Mouse (Mus musculus) forebrain, postnatal 0 days (tissue): ENCODE results near the gene Ndufb5. TPM values are rescaled to one million over a fixed set of nuclear protein-coding genes. Genes with fewer than 3 reads are reported as not detected.
A peak's percentile ranks its signal among the peaks of the same experiment; 100 is the strongest.

Experiments used
- ATAC-seq: fragments of 200-750 bp; cut with Nextera tagmentation; 2 replicates; pipeline ENCODE4 v1.8.0; 2017; ENCODE audit warnings: mild to moderate bottlenecking, moderate library complexity
- DNase-seq: peaks from one replicate; pipeline ENCODE4 v3.0.0-alpha.2; 2015
- H3K27ac ChIP-seq: fragments of 300-500 bp; sonication (generic); 2 replicates; pipeline ENCODE4 v1.5.1; 2014; ENCODE audit warnings: low read depth, mild to moderate bottlenecking, antibody characterized with exemption, low read length, moderate library complexity, mixed read lengths
- H3K27me3 ChIP-seq: fragments of 300-500 bp; sonication (generic); 2 replicates; pipeline ENCODE4 v1.6.1; 2014; ENCODE audit warnings: mild to moderate bottlenecking, low read length, mixed read lengths; ENCODE audit not compliant: insufficient read depth
- H3K36me3 ChIP-seq: fragments of 300-500 bp; sonication (generic); 2 replicates; pipeline ENCODE4 v1.6.1; 2014; ENCODE audit warnings: mild to moderate bottlenecking, moderate library complexity; ENCODE audit not compliant: insufficient read depth
- H3K4me1 ChIP-seq: fragments of 300-500 bp; sonication (generic); 2 replicates; pipeline ENCODE4 v1.6.1; 2014; ENCODE audit warnings: antibody characterized with exemption; ENCODE audit not compliant: insufficient read depth
- H3K4me2 ChIP-seq: fragments of 300-500 bp; sonication (generic); 2 replicates; pipeline ENCODE4 v1.6.1; 2014; ENCODE audit warnings: low read depth, mild to moderate bottlenecking, moderate library complexity
- H3K4me3 ChIP-seq: fragments of 300-500 bp; sonication (generic); 2 replicates; pipeline ENCODE4 v1.5.1; 2014; ENCODE audit warnings: low read depth, low read length, mixed read lengths
- H3K9ac ChIP-seq: fragments of 300-500 bp; sonication (generic); 2 replicates; pipeline ENCODE4 v1.6.1; 2014; ENCODE audit warnings: mild to moderate bottlenecking
- H3K9me3 ChIP-seq: fragments of 300-500 bp; sonication (generic); 2 replicates; pipeline ENCODE4 v1.6.1; 2016; ENCODE audit warnings: low read length
- CTCF ChIP-seq: sonication (generic); IDR thresholded peaks from 2 replicates; pipeline ENCODE4 v1.5.1; 2016; ENCODE audit warnings: antibody characterized with exemption, control low read depth, low read depth
- WGBS: fragments of 180-500 bp; shearing (Covaris S2); extraction: QIAGEN DNeasy Blood & Tissue Kit; methylation state at CpG from one replicate; pipeline ENCODE4 v1.1.7; 2014; 5-methylcytosine and 5-hydroxymethylcytosine counted together
- polyA plus RNA-seq: library from polyadenylated mRNA; unstranded; fragments of >200 nt; fragmentation: Nextera tagmentation; extraction: Ambion mirVana; gene quantifications from 2 replicates; pipeline ENCODE4 v1.2.1, GENCODE M21; 2015
- total RNA-seq: library from RNA; depleted of rRNA; stranded (reverse); fragments of >200 nt; gene quantifications from 2 replicates; pipeline ENCODE4 v1.2.3, GENCODE M21; 2014; rRNA removed

Gene Ndufb5
- 389 and 418 TPM in 2 replicates for total RNA-seq
- polyA plus RNA-seq, result 338 and 406 TPM in 2 replicates

- WGBS, result 1% methylated on average over 62 of the region's 62 CpGs
- Histone ChIP-seq H3K9me3 (no peaks in the 10 kb centered on the region), H3K27ac (peak within 1 kb of the TSS; percentile 94), H3K27me3 (no peaks in the 10 kb centered on the region), H3K9ac (peak within 1 kb of the TSS; percentile 81), H3K36me3 (peaks cover 19% of the 10 kb centered on the region), H3K4me1 (0 out of 2 replicates have a peak, but pooled peaks cover 9% of the 10 kb centered on the region), H3K4me2 (peak within 1 kb of the TSS; percentile 84), H3K4me3 (peak within 1 kb of the TSS; percentile 80)
- ATAC-seq (peak; percentile 98), DNase-seq (peak; percentile 99)
- TF ChIP-seq CTCF, result no peak
Observed at GRCm38 (mm10) chr3:32736244-32737171, at the start of gene Ndufb5. Gene Ndufb5, plus strand, starts transcription at chr3:32736990.

- H3K9ac ChIP-seq, result no peak overlapping the region
- ATAC-seq (no peak), DNase-seq (no peak)
- H3K4me1 ChIP-seq, result no peaks in the 10 kb centered on the region
- no peak overlapping the region for H3K4me2 ChIP-seq
- H3K36me3 ChIP-seq, result no peaks in the 10 kb centered on the region
- H3K4me3 ChIP-seq, result no peak overlapping the region
- no peak overlapping the region for H3K27ac ChIP-seq
- WGBS, result 77% methylated on average over 4 of the region's 4 CpGs
- no peak for TF ChIP-seq CTCF
- no peaks in the 10 kb centered on the region for H3K9me3 ChIP-seq
- no peaks in the 10 kb centered on the region for H3K27me3 ChIP-seq
Observed at GRCm38 (mm10) chr3:32687156-32687555, 49.6 kb upstream of the Ndufb5 start.

- no peak for TF ChIP-seq CTCF
- no peaks in the 10 kb centered on the region for H3K36me3 ChIP-seq
- H3K4me2 ChIP-seq, result no peak overlapping the region
- H3K4me3 ChIP-seq, result no peak overlapping the region
- no peaks in the 10 kb centered on the region for H3K9me3 ChIP-seq
- H3K27me3 ChIP-seq, result no peaks in the 10 kb centered on the region
- WGBS, result 85% methylated on average over 9 of the region's 9 CpGs
- H3K4me1 ChIP-seq, result no peaks in the 10 kb centered on the region
- ATAC-seq (no peak), DNase-seq (no peak)
- no peak overlapping the region for H3K27ac ChIP-seq
- no peak overlapping the region for H3K9ac ChIP-seq
Observed at GRCm38 (mm10) chr3:32689567-32689999, 47.2 kb upstream of the Ndufb5 start.

DNA sequence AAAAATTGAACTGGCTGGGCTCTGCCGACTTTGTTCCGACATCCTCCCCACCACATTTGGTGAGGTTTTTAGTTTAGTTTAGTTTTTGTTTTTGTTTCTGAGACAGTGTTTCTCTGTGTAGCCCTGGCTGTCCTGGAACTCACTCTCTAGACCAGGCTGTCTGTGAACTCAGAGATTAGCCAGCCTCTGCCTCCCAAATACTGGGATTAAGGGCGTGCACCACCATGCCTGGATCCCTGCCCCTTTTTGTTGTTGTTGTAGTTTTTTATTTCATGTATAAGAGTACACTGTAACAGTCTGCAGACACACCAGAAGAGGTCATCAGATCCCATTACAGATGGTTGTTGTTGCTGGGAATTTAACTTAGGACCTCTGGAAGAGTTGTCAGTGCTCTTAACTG, 46.8 kb upstream of the Ndufb5 start:
- 90% methylated on average over 3 of the region's 3 CpGs for WGBS
- ATAC-seq, result no peak

DNA sequence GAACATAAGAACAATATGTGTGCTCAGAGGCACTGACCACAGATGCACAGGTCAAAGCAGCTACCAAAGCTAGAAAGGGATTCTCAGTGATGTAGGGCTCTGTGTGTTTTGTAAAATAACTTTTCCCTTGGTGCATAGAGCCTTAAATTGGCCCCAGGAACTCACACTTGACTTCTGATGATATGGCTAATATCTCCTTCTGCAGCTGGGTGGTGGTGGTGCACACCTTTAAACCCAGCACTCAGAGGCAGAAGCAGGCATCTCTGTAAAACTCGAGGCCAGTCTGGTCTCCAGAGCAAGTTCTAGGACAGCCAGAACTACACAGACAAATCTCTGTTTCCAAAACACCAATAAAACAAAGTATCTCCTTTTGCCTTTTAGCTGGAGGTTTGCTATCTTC, 45.9 kb upstream of the Ndufb5 start:
- Histone ChIP-seq H3K4me1 (no peaks in the 10 kb centered on the region), H3K4me3 (no peak overlapping the region), H3K9ac (no peak overlapping the region), H3K4me2 (no peak overlapping the region), H3K27ac (no peak overlapping the region), H3K27me3 (no peaks in the 10 kb centered on the region), H3K36me3 (no peaks in the 10 kb centered on the region), H3K9me3 (no peaks in the 10 kb centered on the region)
- WGBS, result 55% methylated on average over 1 of the region's 1 CpGs
- no peak for ATAC-seq
- TF ChIP-seq CTCF, result no peak
- no peak for DNase-seq

More for the DNA sequence above, 46.8 kb upstream of the Ndufb5 start:
- Histone ChIP-seq H3K27ac (no peak overlapping the region), H3K4me2 (no peak overlapping the region), H3K36me3 (no peaks in the 10 kb centered on the region), H3K4me1 (no peaks in the 10 kb centered on the region), H3K27me3 (no peaks in the 10 kb centered on the region), H3K4me3 (no peak overlapping the region), H3K9me3 (no peaks in the 10 kb centered on the region), H3K9ac (no peak overlapping the region)
- TF ChIP-seq CTCF, result no peak
- DNase-seq, result no peak

DNA sequence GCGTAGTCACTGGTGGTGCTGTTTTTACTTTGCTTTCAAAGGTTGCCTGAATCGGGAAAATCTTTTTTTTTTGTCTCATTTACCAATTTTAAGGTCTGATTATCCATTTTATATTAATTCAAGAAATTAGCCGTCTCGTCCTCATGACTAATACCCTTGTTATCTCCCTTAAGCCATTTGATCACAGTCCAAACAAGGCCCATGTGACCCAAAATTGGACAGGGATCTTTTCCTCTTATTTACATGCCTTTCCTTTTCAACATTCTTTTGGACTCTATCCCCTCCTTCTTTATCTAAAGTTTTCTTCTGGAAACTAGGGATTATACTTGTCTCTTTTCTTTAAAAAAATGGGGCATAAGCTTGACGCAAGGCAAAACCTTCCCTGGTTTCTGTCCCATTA, 44.9 kb upstream of the Ndufb5 start:
- 58% methylated on average over 5 of the region's 5 CpGs for WGBS
- H3K9ac ChIP-seq, result no peak overlapping the region
- H3K4me3 ChIP-seq, result no peak overlapping the region
- H3K27me3 ChIP-seq, result no peaks in the 10 kb centered on the region
- DNase-seq (no peak), ATAC-seq (no peak)
- H3K4me1 ChIP-seq, result no peaks in the 10 kb centered on the region
- H3K4me2 ChIP-seq, result no peak overlapping the region
- H3K9me3 ChIP-seq, result no peaks in the 10 kb centered on the region
- no peak for TF ChIP-seq CTCF
- H3K36me3 ChIP-seq, result no peaks in the 10 kb centered on the region
- no peak overlapping the region for H3K27ac ChIP-seq

- no peak for TF ChIP-seq CTCF
- H3K4me2 ChIP-seq, result no peak overlapping the region
- no peak overlapping the region for H3K9ac ChIP-seq
- no peaks in the 10 kb centered on the region for H3K4me1 ChIP-seq
- no peak overlapping the region for H3K4me3 ChIP-seq
- WGBS, result 51% methylated on average over 5 of the region's 5 CpGs
- H3K9me3 ChIP-seq, result no peaks in the 10 kb centered on the region
- DNase-seq, result no peak
- H3K27ac ChIP-seq, result no peak overlapping the region
- H3K27me3 ChIP-seq, result no peaks in the 10 kb centered on the region
- no peak for ATAC-seq
- H3K36me3 ChIP-seq, result no peaks in the 10 kb centered on the region
Observed at GRCm38 (mm10) chr3:32694211-32694610, 42.6 kb upstream of the Ndufb5 start.
